Mouse (Mus musculus) neutrophil, adult 59 days (primary cell): Measurements from ENCODE around the gene Ercc1. TPM values are rescaled to one million over a fixed set of nuclear protein-coding genes. Genes with fewer than 3 reads are reported as not detected.

Source experiments
- total RNA-seq, 2 experiments: library from RNA; stranded (reverse); gene quantifications; 1 replicate in 1 of 2; 2 replicates in 1 of 2; pipeline ENCODE4 v1.2.4; 2023

The Ercc1 gene
- total RNA-seq = 10 to 100 TPM; 17.0 to 24.4 TPM

DNA sequence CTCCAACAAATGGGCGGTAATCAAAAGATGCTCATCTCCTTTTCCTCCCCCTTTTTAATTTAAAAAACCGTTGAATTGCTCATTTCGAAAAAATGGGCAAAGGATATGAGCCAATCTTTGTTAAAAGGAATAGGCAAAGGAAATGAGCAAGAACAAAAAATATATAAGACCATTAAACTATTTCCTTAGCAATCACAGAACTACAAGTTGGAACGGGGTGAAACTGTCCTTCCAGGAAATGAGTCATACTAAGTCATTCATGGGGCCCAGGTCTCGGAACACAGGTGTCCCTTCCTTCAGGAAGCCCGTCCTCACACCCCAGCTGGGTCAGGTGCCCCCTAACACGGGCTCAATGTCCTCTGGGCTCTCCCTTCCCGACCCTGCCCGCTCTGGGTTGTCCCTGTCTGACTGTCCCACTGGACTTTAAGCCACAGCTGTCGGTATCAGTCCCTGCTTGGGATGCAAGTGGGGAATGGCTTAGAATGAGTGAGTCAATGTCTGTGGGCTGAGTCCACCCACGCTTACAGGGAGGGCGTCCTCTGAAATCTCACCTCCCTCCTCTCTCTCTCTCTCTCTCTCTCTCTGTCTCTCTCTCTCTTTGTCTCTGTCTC, at the start of gene Ercc1:
TSS of gene Ercc1 (plus strand) at position 542 of the 611 bp plus-strand sequence.

DNA sequence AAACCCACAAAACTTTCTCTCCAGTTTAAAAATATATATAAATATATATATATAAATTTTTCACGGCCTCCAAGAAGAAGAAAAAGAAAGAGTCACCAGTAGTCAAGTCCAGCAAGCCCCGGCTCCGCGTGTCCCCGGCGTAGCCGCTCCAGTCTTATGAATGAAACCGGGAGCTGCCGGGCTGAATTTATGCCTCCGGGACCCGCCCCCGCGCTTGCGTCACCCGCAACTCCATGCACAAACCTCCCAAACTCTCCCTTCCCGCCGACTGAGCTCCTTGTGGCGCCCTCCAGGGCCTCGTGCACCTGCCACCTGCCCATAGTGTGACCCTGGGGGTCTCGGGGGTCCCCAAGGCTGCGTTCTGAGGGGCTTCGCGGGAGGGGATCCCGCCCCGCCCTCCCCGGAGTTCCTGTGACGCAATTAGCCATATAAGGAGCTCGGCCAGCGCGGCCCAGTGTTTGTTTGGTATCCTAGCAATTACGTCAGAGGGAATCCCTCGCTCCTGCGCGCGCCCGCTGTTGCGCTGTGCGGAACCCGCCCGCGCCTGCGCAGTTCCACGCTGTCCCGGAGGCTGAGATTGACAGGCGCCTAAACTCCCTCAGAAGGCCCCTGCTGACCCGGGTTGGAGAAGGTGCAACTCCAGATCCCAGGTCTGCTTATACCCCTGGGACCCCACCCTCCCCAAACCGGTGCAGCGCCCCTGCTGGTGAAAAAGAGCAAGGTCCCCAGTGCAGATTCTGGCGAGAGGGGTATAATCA, 34.5 kb upstream of the Ercc1 start, which contains the start of gene Fosb:
TSS of gene Fosb (minus strand) at position 168 of the 758 bp plus-strand sequence.

DNA sequence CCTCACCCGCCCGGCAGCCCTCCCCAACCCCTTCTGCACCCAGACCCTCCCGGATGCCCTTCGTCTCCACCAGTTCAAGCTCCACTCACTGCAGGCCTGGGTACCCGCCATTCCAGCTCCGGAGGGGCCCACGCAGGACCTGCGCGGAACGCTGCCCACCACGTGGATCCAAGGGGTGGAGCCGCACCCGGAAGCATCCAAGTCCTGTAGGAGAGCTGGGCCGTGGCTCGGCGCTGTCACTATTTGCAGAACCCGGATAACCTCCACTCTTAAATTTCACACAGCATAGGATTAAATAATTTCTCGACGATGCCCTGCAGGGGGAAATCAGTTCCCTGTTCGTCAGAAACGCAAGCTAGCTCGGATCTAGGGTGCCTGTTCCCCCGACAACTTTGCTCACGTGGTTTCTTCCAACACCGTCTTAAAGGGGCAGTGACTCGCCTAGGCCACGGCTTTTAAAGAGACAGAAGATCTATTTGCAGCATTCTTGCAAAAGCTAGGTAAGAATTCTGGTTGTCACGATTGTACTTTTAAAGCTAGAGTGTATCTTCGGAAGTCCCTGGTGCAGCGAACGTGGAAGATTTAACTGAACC, 14.8 kb downstream of the Ercc1 start, which contains the start of the genes Cd3eap and Ppp1r13l:
TSS of gene Cd3eap (minus strand) at position 185 of the 593 bp plus-strand sequence.
TSS of gene Ppp1r13l (plus strand) at position 451 of the 593 bp plus-strand sequence.

DNA sequence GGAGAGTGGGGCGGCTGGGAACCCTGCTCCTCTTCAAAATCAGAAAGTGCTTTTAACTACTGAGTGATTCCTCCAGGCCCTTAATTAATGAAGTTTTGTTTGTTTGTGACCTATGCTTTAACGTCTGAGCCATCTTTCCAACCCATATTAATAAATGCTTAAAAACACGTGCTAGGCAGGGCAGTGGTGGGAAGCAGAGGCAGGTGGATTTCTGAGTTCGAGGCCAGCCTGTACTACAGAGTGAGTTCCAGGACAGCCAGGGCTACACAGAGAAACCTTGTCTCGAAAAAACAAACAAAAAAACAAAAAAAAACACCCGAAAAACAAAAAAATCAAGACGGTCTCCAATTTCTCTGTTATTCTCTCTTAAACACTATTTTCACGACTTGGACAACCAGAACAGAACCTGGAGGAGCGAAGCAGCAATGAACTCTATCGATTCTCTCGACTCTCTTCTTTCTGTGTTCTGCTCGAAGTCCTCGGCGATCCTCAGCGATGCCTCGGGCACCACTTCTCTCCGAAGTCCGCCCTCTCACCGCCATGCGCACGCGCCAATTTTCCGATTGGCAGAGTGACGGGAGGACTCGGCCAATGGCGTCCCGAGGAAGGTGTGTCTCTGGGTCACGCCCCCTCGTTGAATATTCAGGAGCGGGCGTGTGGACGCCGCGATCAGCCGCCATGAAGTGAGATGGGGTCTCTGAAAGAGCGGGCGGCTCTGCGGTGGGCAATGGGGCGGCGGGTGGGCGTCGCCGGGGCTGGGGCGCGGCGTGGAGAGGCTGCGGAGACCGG, 37.0 kb downstream of the Ercc1 start, which contains the start of gene Ercc2:
TSS of gene Ercc2 (plus strand) at position 634 of the 789 bp plus-strand sequence.

DNA sequence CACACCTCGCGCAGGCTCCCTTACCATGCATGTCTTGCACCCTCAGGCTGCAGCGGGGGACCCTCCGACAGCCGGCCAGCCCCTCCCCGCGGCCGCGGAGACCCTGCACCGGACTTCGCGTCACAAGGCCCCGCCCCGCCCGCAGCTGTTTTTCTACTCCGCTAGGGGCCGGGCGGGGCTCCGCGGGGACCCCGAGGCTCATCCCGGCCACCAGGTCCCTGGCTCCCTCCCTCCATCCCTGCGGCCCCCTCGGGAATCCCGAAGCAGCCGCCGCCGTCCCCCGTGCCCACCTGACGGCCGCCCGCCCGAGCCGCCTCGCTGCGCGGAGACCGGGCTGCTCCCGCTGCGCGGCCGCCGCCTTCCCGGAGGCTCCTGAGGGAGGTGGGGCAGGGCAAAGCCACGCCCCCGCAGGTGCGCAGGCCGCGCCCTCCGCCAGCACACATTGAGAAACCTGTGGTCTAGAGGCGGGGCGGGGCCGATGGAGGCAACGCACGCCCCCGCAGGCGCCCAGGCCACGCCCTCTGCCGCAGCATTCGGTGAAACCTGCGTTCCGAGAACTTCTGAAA, 59.2 kb downstream of the Ercc1 start, which contains the start of gene Klc3:
TSS of gene Klc3 (minus strand) at position 374 of the 566 bp plus-strand sequence.

DNA sequence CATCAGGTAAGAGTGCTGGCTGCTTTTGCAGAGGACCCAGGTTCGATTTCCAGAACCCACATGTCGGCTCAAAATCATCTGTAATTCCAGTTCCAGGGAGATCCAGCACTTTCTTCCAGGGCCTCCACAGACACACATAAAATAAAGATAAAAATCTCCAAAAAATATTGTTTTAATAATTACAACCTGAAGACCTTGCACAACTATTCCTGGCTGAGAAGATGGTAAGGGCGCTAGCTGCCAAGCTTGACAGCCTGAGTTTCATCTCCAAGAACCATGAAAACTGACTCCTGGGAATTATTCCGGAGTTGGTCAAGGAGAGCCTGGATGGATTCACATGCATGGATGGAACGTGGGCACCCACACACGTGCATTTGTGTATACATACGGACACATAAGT, 59.9 kb downstream of the Ercc1 start, which contains the start of gene Ckm:
TSS of gene Ckm (plus strand) at position 301 of the 400 bp plus-strand sequence.

Other genes with a start within 250 kb of the Ercc1 start
- not detected for gene Gm4969, start 226.4 kb upstream of the Ercc1 start, total RNA-seq
- 10 to 100 TPM; 14.9 to 15.0 TPM for gene Fbxo46, start 224.9 kb upstream of the Ercc1 start, total RNA-seq
- gene Qpctl, start 195.5 kb upstream of the Ercc1 start, total RNA-seq = 10 to 100 TPM; 10.0 to 10.4 TPM
- gene Snrpd2, start 195.1 kb upstream of the Ercc1 start, total RNA-seq = 10 to 100 TPM; 39.5 to 43.0 TPM
- gene Gipr, start 178.7 kb upstream of the Ercc1 start, total RNA-seq = not detected
- 10 to 100 TPM; 60.2 to 79.8 TPM for gene Eml2, start 168.4 kb upstream of the Ercc1 start, total RNA-seq
- under 1 TPM in 1 of 2 experiments, not detected in 1; 0.13 TPM for gene Gpr4, start 132.2 kb upstream of the Ercc1 start, total RNA-seq
- gene Opa3, start 116.4 kb upstream of the Ercc1 start, total RNA-seq = 10 to 100 TPM; 22.3 to 24.6 TPM
- 100 to 1,000 TPM; 636 to 660 TPM for gene Vasp, start 73.0 kb upstream of the Ercc1 start, total RNA-seq
- under 1 TPM in 1 of 2 experiments, not detected in 1; 0.49 TPM for gene Ppm1n, start 64.7 kb upstream of the Ercc1 start, total RNA-seq
- not detected for gene Rtn2, start 62.2 kb upstream of the Ercc1 start, total RNA-seq
- 1,000 to 10,000 TPM in 1 of 2 experiments, 100 to 1,000 TPM in 1; 803 to 1,216 TPM for gene Fosb, start 34.7 kb upstream of the Ercc1 start, total RNA-seq
- 1 to 10 TPM; 6.7 to 7.1 TPM for gene Cd3eap, start 14.7 kb downstream of the Ercc1 start, total RNA-seq
- gene Ppp1r13l, start 15.0 kb downstream of the Ercc1 start, total RNA-seq = 1 to 10 TPM; 1.7 to 2.0 TPM
- gene Ercc2, start 37.2 kb downstream of the Ercc1 start, total RNA-seq = 10 to 100 TPM; 15.0 to 20.7 TPM
- under 1 TPM; 0.42 to 0.62 TPM for gene Klc3, start 59.3 kb downstream of the Ercc1 start, total RNA-seq
- 1 to 10 TPM; 2.1 to 2.2 TPM for gene Ckm, start 60.0 kb downstream of the Ercc1 start, total RNA-seq
- 10 to 100 TPM; 28.3 to 31.5 TPM for gene Mark4, start 114.0 kb downstream of the Ercc1 start, total RNA-seq
- under 1 TPM; 0.38 to 0.42 TPM for gene Exoc3l2, start 118.6 kb downstream of the Ercc1 start, total RNA-seq
- 1 to 10 TPM; 9.0 to 9.2 TPM for gene Bloc1s3, start 163.6 kb downstream of the Ercc1 start, total RNA-seq
- 10 to 100 TPM; 23.9 to 24.1 TPM for gene Trappc6a, start 163.6 kb downstream of the Ercc1 start, total RNA-seq
- gene Nkpd1, start 173.1 kb downstream of the Ercc1 start, total RNA-seq = not detected
- 10 to 100 TPM; 31.7 to 37.9 TPM for gene Ppp1r37, start 218.3 kb downstream of the Ercc1 start, total RNA-seq
- 1 to 10 TPM; 3.3 to 4.4 TPM for gene Zfp296, start 232.5 kb downstream of the Ercc1 start, total RNA-seq
- gene Gemin7, start 232.8 kb downstream of the Ercc1 start, total RNA-seq = 10 to 100 TPM; 50.6 to 59.9 TPM